Mouse (Mus musculus) retina, postnatal 1 day (tissue): ENCODE data around the gene Scn1b.

Source experiments
- DNase-seq: peaks from one replicate; pipeline ENCODE4 v3.0.0-alpha.2; 2012

Gene Scn1b

DNA sequence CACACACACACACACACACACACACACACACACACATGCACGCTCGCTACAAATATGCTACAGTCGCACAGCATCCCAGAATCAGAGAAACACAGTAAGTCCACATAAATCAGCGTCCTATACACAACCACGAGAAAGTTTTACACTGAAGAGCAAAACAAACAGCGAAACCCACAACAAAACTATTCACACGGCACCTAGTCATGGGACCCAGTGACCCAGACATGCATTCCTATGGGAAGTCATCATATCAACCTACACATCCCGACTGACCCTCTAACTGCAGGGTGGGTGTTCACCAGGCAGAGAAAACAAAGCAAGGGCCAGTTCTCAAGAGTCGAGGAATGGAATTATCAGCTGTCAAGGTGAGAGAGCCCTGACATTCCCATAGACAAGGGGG, 22.5 kb upstream of the Scn1b start:
- DNase-seq = no peak

DNA sequence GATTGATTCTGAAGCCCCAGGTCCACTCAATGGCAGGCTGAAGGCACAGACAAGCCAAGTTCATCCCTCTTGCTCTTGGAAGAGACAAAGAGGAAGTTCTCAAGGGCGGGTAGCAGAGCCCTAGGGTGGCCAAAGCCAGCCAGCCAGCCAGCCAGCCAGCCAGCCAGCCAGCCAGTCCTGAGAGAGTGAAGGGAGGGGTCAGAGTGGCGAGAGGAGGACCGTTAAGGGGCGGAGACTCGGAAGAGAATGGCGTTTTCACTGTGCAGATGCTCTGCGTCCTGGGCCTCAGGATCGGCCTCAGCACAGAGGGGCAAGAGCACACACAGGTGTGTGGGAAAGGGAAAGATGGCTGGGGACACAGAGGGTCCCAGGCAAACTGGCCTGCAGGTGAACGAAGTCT, 22.0 kb upstream of the Scn1b start:
- DNase-seq = peak; percentile 86

DNA sequence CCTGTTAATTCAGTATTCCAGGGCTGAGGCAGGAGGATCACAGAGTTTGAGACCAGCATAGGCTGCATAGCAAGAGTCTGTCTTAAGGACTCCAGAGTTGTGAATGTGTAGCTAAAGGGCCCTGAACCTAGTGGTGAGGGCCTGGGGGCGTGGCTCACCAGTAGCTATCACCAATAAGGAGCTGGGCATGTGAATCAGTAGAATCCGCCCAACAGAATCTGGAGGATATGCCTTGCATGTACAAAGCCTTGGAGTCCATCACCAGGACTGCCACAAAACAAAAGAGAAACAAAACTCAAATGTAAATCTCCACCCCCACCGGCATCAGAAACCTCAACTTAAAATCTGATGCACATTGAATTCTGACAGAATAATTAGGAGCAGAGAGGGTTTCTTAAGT, 21.3 kb upstream of the Scn1b start:
- DNase-seq = no peak

DNA sequence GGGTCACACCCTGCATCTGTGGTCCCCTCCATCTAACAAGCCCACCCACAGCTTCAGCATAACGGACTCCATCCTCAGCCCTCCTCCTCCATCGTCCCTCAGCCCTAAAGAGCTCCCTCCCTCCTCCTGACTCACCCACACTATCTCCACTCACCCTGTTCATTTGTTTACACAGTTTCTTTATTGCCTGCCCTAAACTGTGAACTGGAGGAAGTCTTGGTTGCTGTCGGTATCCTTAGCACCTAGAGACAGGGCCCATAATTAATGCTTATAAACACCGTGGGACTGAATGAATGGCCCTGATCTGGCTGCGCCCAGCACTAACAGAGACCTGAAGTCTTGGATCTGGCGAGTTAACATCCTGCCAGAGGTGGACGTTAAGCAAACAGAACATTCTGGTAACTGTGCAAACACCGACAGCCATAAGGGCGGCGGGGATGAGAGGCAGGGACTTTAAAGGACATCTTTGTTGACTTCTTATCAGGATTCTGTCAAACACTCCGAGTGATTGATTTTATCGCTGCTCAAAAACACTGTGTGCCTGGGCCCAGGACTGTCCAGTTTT, 18.9 kb upstream of the Scn1b start:
- no peak for DNase-seq

DNA sequence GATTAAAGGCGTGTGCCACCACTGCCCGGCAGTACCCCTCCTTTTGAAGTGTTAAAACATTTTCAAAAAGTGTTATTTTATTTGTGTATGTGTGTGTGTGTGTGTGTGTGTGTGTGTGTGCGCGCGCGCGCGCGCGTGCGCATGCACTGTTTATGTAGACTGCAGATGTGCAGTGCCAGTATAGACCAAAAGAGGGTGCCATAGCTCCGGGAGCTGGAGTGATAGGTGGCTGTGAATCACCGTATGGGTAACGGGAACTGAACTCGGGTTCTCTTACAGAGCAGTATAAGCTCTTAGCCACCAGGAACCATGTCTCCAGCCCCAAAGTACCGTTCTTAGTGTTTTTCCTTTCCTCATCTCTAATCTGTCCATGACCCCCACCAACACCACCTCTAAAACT, 18.1 kb upstream of the Scn1b start:
- DNase-seq = no peak

DNA sequence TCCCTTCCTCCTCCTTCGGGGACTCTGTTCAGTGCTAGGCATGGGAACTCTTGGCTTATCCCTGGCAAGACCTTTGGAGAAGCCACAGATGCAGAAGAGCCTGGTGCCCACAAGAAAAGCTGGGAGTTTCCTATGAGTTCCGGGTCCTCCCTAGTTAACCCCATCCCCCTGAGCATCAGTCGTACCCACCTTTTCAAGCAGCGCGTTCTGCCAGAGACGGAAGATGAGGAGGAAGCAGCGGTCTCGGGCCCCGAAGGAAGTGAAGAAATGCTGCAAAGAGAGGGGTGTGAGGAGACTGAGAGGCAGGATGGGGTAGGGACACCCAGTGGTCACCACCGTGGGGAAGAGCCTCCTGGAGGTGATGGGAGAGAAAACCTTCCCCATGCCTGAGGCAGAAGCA, 14.1 kb upstream of the Scn1b start:
- DNase-seq = no peak

DNA sequence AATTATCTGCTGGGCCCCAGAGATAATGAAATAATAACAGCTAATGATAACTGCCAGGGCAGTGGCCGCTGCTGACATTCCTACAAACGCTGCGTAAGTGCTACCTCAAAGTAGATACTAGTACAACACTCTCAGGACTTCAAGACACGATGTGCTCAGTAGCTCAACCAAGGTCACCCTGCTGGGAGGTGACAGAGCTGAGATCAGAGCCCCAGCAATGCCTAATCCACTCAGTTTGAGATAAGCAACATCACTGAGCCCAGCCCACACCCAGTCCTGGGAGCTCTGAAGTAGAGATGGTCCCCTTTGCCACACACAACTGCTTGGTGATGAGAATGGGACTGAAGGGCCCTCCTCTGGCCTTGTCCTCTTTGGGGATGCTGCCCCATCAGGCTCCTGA, 13.5 kb upstream of the Scn1b start:
- no peak for DNase-seq

DNA sequence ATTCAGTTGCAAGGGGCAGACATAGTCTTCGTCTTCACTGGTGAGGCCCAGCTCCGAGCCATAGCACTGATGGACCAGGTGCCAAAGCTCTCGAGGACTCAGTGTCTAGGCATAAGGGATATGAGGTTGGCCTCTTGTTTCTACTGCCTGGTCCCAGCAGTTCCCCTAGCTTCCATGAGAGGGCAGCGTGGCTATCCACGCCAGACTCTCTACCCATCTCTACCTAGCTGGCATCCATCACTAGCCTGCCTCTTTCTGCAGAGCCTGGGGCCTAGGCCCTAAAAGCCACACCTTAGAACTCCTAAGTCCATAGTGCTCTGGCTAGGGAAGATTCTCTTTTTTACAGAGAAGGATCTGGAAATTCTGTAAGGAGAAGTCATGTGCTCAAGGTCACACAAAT, 13.0 kb upstream of the Scn1b start:
- DNase-seq = peak; percentile 62

DNA sequence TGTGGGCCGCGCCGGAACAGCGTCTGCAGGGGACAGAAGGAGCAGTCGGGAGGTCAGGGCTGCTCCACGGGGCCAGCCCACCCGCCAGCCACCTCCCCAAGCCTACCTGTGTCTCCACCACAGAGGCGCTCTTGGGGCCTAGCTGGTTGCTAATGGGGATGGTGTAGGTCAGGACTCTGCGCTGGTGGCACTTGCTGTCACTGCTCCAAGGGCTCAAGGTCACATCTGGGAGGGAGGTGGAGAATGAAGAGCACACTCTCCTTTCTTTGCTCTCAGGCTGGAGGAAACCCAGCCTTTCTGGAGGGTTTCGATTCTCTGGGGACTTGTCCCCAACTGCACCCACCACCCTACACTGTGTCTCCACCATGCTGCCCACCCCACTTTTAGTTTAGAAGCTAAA, 8.9 kb upstream of the Scn1b start:
- DNase-seq = no peak

DNA sequence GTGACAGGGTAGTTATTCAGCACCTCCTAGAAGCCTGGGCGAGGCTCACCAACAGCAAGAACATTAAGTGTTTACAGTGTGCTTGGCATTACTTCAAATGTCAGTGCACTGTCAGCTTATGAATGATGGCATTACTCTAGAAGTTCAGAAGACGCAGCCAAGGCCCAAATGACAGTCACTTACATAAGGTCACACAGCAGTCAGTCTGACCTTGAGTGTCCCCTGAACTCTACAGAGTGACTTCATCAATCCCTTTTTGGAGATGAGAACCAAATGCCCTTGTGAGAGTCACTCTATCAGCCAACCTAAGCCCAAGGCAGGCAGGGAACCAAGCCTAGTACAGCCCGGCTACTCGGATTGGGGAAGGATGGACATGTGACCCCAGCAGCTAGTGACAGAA, 5.1 kb upstream of the Scn1b start:
- DNase-seq = no peak

DNA sequence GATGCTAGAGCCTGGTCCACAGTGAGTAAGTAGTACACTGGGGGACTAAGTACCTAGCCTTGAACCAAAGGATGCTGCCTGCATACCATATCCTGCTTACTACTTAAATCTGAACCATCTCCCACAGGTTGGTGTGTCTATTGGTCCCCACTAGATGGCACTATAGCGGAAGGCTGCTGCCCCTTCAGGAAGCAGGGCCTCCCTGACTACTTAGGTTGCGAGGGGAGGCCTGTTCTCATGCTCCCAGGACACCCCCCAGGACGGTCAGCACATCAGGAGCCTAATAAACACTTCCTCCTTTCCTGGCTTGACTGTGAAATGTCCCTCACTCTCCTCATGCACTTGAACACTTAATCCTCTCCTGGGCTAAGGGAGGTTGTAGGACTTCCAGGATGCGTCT, 4.0 kb upstream of the Scn1b start:
- peak; percentile 76 for DNase-seq

DNA sequence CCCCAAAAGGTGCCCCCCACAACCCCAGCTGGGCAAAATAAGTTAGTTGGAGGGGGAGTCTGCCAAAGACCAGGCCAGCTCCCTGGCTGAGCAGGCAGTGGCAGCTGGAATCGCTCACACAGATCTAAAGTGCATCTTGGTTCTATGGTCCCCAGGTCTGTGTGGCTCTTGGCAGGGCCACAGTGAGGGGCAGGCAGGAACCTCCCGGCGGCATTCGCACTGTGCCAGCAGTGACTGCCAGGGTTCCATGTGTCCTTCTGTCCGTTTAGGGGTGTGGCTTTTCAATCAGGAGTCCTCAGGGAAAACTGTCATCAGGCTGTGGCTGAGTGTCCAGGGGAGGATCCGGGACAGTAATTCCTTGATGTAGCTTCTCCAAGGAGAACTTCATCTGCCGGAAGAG, 3.4 kb upstream of the Scn1b start:
- no peak for DNase-seq

DNA sequence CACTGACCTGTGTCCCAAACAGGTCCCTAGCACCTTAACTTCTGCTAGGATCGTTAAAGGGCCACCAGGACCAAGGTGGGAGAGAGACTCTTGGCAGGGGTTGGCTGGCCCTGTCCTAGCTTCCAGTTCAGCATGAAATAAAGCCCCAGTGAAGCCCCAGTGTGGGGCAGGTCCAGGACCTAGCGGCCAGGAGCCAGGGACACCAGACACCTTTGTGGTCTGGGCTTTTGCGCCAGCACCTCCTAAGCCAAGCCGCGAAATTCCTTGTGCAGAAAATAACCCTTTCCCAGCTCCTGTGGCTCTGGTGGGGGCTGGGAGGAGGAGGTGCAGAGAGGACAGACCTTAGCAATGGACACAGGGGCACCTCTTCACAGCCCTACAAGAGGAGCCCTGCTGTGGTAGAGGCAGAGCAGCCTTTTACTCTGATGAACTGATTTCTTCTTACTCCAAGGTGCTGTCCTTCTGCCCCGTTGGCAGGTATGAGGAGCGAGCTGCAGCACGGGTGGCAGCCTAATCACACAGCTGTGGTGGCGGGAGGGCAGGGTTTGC, 1.4 kb upstream of the Scn1b start:
- no peak for DNase-seq

DNA sequence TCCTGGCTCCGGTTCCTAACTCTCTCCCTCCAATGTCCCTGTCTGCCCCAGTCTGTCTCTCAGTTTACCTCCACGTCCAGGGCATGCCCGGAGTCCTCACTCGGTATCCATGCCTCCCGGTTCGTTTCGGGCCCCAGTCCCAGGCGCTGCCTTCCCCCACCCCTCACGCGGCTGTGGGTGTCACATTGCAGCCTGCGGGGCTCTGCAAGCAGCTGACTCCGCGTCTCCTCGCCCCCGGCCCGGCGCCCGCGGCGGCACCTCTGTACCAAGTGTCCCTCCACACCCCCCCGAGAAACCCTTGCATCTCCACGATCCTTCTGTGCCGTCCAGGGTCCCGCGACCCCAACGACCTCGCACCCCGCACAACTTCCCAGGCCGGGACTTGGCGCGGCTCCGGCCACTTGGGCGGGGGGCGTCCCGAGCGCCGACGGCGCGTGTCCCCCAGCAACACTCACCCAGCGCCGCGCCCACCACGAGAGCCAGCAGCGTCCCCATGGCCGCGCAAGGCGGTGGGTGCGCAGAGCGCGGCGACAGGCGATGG, 522 bp downstream of the Scn1b start:
- no peak for DNase-seq

DNA sequence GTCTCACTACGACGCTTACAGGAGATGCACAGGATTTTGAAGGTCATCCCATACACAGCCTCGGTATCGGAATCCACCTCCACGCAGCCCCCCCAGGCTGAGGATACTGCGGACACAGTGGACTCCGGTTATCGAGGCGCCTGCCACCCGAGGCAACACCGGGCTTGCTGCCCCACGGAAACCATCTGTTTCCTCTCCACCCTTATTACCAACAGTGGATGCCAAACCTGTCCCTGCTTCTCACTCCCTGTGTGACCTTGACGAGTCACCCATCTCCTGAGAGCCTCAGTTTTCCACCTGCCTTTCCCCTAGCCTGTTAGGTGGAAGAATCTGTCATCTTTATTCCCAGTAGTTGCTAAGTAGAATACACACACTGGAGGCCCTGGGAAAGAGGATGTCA, 1.7 kb downstream of the Scn1b start:
- DNase-seq = no peak

DNA sequence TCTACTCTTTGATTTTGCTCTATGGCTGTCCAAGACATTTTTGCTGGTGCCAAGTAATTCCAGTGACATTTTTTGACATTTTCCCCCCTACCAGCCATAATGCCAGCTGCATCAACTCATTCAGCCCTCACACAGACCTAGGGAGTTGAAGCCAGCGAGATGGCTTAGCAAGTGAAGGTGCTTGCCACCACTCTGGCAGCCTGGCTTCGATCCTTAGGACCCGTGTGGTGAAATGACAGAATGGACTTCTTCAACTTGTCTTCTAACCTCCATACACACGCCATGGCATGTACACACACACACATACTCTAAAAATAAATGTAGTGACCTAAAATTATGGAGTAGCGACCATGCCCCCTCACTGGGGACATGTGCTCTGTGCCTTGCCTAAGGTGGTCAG, 2.4 kb downstream of the Scn1b start:
- DNase-seq = no peak

DNA sequence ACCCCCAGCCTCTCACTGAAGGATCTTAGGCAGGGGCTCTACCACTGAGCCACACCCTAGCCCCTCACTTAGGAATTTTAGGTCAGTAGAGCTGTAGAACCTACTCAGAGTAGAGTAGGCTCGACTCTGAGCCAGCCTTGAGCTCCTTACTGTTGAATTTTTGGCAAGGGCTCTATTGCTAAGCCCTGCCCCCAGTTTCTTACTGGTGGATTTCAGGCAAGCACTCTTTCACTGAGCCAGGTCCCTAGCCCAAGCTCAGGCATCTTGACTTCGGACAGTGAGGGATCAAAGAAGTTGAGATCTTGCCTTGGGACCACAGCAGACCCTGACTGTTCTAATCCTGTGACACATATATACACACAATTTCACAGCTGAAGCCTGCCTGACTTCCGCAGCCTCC, 3.1 kb downstream of the Scn1b start:
- no peak for DNase-seq

DNA sequence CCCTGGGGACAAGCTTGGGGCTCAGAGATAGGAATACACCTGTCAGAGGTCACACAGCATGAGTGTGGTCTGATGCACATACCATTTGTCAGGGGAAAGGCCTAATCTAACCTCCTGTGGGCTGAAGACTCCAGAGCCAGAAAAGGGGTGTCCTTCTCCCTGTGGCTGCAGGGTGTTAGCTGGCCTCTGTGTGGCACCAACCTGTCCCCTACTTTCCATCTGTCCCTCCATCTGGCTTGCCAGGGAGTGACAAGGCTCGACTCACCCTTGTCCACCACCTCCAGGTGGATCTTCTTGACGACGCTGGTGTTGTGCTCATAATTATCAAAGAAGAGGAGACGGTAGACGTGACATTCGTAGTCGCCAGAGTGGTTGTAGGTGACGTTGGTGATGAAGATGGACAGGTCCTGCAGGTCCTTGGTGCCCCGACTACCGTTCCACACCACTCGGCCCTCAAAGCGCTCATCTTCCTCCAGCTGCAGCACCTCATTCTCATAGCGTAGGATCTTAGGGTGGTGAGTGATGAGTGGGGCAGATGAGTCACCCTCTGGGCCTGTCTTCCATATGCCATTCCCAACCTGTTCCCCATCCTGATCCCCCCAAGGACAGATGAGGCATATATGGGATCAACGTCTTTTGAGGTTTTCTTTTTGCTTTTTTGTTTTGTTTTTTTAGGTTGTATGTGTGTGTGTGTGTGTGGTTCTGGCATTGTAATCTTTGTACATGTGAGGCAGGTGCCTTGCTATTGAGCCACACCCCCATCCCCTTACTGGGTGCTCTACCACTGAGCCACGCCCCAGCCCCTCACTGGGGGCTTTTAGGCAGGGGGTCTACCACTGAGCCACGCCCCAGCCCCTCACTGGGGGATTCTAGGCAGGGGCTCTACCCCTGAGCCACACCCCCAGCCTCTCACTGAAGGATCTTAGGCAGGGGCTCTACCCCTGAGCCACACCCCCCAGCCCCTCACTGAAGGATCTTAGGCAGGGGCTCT, 3.9 kb downstream of the Scn1b start:
- DNase-seq = no peak

DNA sequence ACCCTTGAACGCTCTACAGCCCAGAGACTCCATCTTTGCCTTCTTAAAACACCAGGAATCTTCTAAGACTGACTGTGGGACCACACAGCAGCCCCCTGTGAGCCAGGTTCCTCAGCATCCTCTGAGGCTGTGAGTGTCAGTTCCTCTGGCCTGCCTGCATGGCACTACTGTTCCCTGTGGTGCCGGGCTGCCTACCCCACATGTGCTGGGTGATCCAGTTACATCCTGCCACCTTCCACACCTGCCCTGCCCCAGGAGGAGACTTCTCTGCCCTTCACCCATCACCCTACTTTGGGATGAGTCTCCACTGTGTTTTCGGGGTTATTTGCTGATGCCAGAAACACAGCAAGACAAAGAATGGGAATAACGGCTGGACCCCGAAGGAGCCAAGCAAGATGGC, 7.2 kb downstream of the Scn1b start:
- no peak for DNase-seq

DNA sequence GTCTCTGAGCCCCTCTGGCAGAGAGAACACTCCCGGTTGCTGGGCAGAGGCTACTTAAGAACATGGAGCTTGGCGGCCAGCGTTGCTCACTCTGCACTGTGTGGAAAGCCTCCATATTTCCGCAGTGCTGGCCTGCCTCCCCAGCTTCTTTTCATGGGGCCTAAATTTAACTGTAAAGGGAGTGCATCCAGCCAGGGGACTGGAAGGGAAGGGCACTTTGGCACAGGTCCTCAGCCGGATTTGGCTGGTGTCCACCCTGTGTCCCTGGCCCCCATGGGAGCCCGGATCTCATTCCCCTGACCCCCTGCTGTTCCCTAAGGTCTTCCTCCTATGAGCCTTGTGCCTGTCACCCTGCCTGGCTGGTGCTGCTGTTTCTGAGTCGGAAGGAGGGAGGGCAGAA, 8.3 kb downstream of the Scn1b start:
- no peak for DNase-seq

DNA sequence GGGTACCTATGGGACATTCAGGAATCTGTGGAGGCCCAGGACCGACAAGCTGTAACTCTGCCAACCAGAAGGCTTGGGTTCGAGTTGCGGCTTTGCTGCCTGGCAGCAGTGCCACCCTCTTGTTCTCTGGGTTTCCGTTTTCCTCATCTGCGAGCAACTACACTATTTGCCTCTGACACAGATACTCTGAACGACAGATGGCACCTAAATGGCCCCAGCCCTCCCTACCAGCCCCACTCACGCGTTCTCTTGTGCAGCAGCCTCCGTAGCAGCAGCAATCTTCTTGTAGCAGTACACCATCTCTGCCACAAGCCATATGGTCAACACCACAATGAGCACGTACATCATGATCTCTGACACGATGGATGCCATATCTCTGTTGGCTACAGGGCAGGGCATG, 9.3 kb downstream of the Scn1b start:
- no peak for DNase-seq

DNA sequence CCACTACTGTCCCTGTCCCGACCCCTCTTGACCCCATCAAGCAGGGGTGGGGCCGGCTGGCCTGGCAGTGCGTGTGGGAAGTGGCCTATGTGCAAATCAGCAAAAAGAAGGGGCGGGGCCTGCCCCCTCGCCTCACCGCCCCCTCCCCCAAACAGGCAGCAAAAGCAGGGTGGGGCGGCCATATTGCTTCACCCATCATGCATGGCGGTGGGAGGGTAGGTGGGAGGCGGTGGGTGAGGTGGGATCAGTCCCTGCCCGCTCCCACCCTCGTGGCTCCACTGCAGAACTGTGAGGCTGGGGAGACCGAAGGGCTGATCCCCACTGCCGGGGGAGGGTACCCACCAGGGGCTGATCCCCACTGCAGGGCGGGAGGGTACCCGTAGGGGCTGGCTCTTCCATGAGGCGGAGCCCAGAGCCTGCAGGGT, 10.1 kb downstream of the Scn1b start:
- DNase-seq = peak; percentile 40

DNA sequence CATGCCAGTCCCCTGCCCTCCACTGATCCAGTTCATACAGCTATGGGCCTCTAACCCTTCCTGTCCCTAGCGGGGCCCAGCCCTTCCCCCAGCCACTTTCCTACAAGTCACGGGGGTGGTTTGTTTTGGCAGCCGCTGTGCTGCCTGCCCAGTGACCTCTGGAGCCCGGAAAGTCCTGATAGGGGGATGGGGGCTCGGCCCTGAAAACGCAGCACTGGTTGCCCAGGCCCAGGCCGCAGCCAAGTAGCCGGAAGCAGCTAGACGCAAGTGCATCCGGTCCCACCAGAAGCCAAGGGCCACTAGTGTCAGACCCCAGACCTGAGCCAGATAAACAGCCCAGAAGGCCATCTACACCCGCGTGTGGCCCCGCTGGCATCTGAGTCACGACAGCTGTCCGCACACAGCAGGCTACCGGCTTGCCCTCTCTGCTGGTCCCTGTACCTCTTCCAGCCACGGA, 11.2 kb downstream of the Scn1b start:
- peak; percentile 34 for DNase-seq

DNA sequence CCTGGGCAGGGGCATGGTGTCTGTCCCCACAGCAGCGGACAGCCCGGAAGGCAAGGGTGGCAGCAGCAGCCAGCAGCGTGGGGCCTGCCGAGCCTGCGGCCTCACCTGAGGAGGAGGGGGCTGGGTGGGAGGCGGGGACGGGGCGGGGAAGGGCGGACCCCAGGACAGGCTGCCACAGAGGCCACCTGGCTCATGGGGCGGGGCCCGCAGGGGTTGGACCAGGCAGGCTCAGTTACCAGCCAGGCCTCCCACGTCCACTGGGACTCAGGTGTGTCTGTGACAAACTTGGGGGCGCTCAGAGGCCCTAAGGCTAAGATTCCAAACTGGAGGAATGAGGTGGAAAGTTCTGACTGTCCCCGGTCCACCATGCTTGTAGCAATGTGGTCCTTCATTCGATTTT, 11.6 kb downstream of the Scn1b start, which contains the start of gene Hpn:
TSS of gene Hpn (minus strand) at position 109 of the 400 bp plus-strand sequence.
- DNase-seq = no peak
